Mouse (Mus musculus) forebrain, embryonic 12.5 days (tissue): ENCODE results near the gene Ikbip. TPM values are rescaled to one million over a fixed set of nuclear protein-coding genes. Genes with fewer than 3 reads are reported as not detected.
A peak's percentile ranks its signal among the peaks of the same experiment; 100 is the strongest.

Experiments
- ATAC-seq: fragments of 200-750 bp; cut with Nextera tagmentation; 2 replicates; pipeline ENCODE4 v1.8.0; 2017; ENCODE audit warnings: moderate TSS enrichment; ENCODE audit not compliant: low FRiP score
- H3K27ac ChIP-seq: fragments of 300-500 bp; sonication (generic); 2 replicates; pipeline ENCODE4 v1.5.1; 2016; ENCODE audit warnings: mild to moderate bottlenecking
- H3K27me3 ChIP-seq: fragments of 300-500 bp; sonication (generic); 2 replicates; pipeline ENCODE4 v1.6.1; 2016; ENCODE audit warnings: mild to moderate bottlenecking
- H3K36me3 ChIP-seq: fragments of 300-500 bp; sonication (generic); replicated peaks from 2 replicates; pipeline ENCODE4 v1.6.1; 2016; ENCODE audit warnings: mild to moderate bottlenecking
- H3K4me1 ChIP-seq: fragments of 300-500 bp; sonication (generic); 2 replicates; pipeline ENCODE4 v1.6.1; 2016
- H3K4me2 ChIP-seq: fragments of 300-500 bp; sonication (generic); 2 replicates; pipeline ENCODE4 v1.6.1; 2016; ENCODE audit warnings: mild to moderate bottlenecking, moderate library complexity
- H3K4me3 ChIP-seq: fragments of 300-500 bp; sonication (generic); replicated peaks from 2 replicates; pipeline ENCODE4 v1.5.1; 2016; ENCODE audit warnings: mild to moderate bottlenecking
- H3K9ac ChIP-seq: fragments of 300-500 bp; sonication (generic); 2 replicates; pipeline ENCODE4 v1.6.1; 2016; ENCODE audit warnings: mild to moderate bottlenecking
- H3K9me3 ChIP-seq: fragments of 300-500 bp; sonication (generic); 2 replicates; pipeline ENCODE4 v1.6.1; 2016
- WGBS: fragments of 180-500 bp; shearing (Covaris S2); methylation state at CpG from one replicate; pipeline ENCODE4 v1.1.7; 2016; 5-methylcytosine and 5-hydroxymethylcytosine counted together
- polyA plus RNA-seq: library from polyadenylated mRNA; unstranded; fragments of >200 nt; fragmentation: Nextera tagmentation; extraction: Ambion mirVana; gene quantifications from 2 replicates; pipeline ENCODE4 v1.2.1, GENCODE M21; 2016

Gene Ikbip
- polyA plus RNA-seq, 1 experiment from 2014 or later: 19.4 TPM

DNA sequence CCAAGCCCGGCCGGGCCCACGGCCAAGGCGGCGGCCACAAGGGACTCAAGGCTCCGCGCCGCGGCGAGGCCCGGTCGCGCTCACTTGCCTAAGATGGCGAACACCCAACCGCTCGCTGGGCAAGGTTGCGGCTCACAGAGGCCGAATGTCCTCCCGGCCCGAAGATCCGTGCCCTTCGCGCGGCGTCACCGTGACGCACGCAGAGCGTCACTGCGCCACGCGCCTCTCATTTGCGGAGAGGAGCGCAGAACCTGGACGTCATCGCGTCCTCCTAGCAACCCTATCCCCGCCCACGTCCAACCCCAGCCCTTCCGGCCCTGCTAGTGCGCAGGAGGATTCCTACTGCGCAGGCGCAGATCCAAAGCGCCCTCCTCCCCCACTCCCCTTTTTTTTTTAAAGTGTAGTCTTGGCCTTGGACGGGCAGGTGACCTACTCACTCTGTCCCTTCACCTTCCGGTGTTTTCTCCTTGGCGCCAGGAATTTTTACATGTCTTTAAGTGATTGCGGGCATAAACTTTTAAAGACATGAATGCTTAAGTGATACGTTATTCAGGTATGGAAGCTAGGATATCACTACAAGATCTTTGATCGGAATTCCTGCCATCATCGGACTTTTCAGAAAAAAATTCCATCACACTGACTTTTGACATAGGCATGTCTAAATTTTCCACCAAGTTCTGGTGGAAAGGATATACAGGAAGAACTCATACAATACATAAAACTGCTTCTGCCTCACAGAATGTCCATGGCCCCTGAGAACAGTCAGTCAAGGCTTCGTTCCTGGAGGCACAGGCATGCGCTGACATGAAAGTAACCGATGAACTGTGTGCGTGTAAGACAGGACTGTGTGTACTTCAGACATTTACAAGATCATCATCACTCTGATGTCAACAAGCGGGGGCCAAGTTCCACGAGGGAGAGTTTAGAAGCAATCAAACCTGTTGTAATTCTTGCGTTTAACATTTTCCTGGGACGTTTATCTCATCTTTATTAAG lies 41.4 kb downstream of the Ikbip start, which contains the start of gene Slc25a3:
Slc25a3 (minus strand) TSS at position 232 of the 995 bp plus-strand sequence.
- H3K4me2 ChIP-seq: peak within 1 kb of the TSS; percentile 95
- peaks cover 18% of the 10 kb centered on the region for H3K4me1 ChIP-seq
- H3K36me3 ChIP-seq: peaks cover 26% of the 10 kb centered on the region
- peak; percentile 100 for ATAC-seq
- no peaks in the 10 kb centered on the region for H3K9me3 ChIP-seq
- H3K4me3 ChIP-seq: peak within 1 kb of the TSS; percentile 99
- WGBS: 14% methylated on average over 59 of the region's 59 CpGs
- H3K9ac ChIP-seq: peak within 1 kb of the TSS; percentile 97
- peak within 1 kb of the TSS; percentile 89 for H3K27ac ChIP-seq
- no peaks in the 10 kb centered on the region for H3K27me3 ChIP-seq

DNA sequence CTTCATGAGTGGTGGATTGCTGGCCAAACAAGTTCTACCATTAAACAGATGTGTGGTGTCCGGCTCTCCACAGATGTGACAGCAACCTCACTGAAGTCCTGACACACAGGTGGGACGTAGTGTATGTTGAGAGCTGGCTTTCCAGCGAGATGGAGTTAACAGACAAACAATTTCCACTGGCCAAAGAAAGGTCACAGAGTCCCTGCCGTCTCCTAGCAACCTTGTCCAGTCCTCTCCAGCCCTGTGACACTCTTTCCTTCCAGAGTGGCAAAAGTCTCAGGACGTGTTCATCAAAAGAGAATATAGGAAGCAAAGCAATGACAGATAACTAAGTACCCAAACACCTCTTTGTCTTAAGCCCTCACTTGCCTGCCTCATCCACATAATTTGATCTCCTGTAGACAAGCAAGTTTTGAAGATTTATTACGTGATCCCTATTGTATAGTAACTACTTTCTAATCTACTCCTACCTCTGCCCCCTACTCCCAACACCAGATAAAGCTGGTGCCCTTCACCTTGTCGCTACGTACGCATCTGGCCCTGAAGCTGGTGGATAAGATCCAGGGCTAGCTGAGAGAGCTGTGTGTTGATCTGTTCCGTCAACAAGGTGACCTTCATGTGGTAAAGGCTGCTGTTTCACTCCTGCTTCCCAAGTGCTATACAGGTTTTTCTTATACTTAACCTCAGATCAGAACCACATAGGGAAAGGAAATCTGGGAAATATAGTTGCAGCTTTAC lies 44.0 kb downstream of the Ikbip start:
- Histone ChIP-seq H3K27ac (no peak overlapping the region), H3K9ac (no peak overlapping the region), H3K9me3 (no peaks in the 10 kb centered on the region), H3K36me3 (peaks cover 3% of the 10 kb centered on the region), H3K27me3 (no peaks in the 10 kb centered on the region), H3K4me3 (no peak overlapping the region), H3K4me1 (peaks cover 14% of the 10 kb centered on the region), H3K4me2 (no peak overlapping the region)
- ATAC-seq: no peak
- 80% methylated on average over 10 of the region's 10 CpGs for WGBS

DNA sequence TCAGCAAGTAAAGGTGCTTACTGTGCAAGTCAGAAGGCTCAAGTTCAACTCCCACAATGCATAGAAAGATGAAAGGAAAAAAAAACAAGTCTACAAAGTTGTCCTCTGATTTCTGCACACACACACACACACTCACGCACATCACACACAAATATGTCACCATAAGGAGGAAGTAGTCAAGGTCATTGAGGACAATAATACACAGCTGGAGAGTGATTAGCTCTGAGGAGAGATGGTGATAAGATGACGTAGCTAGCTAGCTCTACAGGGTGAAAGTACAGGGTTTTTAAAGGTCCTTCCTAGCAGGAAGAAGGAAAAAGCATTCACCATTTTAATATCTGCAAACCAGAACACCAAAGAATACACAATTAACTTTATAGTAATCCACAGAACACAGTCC lies 44.7 kb downstream of the Ikbip start:
- no peak for ATAC-seq
- H3K9ac ChIP-seq: no peak overlapping the region
- H3K4me3 ChIP-seq: no peak overlapping the region
- no peaks in the 10 kb centered on the region for H3K36me3 ChIP-seq
- no peaks in the 10 kb centered on the region for H3K9me3 ChIP-seq
- H3K27ac ChIP-seq: no peak overlapping the region
- 80% methylated on average over 2 of the region's 2 CpGs for WGBS
- no peak overlapping the region for H3K4me2 ChIP-seq
- H3K27me3 ChIP-seq: no peaks in the 10 kb centered on the region
- peaks cover 8% of the 10 kb centered on the region for H3K4me1 ChIP-seq

DNA sequence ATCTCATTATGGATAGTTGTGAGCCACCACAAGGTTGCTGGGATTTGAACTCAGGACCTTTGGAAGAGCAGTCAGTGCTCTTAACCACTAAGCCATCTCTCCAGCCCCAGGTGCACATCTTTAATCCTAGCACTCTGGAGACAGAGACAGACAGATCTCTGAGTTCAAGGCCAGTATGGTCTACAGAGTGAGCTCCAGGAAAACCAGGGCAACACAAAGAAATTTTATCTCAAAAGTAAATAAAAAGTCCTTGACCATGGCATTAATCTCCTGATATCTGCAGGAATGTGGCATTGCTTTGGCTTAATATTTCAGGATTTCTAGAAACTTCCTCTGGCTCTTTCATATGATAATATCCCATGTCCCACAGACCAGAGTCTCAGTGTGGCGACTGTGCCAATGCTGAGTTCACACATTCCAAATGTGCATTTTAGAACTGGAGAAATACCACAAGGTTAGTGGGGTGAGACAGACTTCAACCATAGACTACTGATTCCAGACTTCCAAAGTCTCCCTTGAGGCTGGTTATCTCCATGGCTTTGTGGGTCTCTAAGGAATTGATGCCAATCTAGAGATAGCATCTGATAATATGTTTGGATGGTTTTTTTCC lies 45.9 kb downstream of the Ikbip start:
- Histone ChIP-seq H3K4me3 (no peak overlapping the region), H3K4me2 (no peak overlapping the region), H3K9ac (no peak overlapping the region), H3K36me3 (no peaks in the 10 kb centered on the region), H3K27me3 (no peaks in the 10 kb centered on the region), H3K9me3 (no peaks in the 10 kb centered on the region), H3K27ac (no peak overlapping the region), H3K4me1 (no peaks in the 10 kb centered on the region)
- no peak for ATAC-seq
- WGBS: 72% methylated on average over 1 of the region's 1 CpGs

DNA sequence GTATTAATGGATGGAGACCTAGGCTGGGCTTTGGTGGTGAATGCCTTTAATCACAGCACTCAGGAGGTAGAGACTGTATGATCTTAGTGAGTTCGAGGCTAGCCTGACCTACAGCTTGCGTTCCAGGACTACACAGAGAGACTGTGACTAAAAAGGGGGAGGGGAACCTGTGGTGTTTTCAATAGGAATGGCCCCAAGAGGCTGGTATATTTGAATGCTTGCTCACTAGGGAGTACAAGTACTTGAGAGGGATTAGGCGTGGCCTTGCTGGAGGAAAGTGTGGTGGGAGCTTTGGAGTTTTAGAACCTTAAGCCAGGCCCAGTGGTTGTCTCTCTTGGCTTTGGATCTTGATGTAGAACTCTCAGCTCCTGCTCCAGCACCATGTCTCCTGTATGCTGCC lies 48.1 kb downstream of the Ikbip start:
- ATAC-seq: no peak
- Histone ChIP-seq H3K9ac (no peak overlapping the region), H3K4me2 (no peak overlapping the region), H3K27ac (no peak overlapping the region), H3K9me3 (no peaks in the 10 kb centered on the region), H3K4me1 (no peaks in the 10 kb centered on the region), H3K36me3 (no peaks in the 10 kb centered on the region), H3K4me3 (no peak overlapping the region), H3K27me3 (no peaks in the 10 kb centered on the region)
- 79% methylated on average over 3 of the region's 3 CpGs for WGBS

DNA sequence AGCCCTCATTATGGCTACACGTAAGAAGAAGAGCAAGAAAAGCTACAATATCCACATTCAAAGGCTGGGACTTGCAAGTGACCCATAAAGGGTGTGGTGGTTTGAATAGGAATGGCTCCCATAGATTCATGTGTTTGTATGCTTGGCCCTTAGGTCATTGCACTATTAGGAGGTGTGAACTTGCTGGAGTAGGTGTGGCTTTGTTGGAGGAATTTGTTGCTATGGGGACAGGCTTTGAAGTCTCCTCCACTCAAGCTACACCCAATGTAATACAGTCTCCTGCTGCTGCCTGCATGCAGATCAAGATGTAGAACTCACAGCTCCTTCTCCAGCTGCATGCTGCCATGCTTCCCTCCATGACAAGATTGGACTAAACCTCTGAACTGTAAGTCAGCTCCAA lies 48.8 kb downstream of the Ikbip start:
- H3K4me3 ChIP-seq: no peak overlapping the region
- H3K9me3 ChIP-seq: no peaks in the 10 kb centered on the region
- H3K4me2 ChIP-seq: no peak overlapping the region
- H3K36me3 ChIP-seq: no peaks in the 10 kb centered on the region
- no peak for ATAC-seq
- H3K9ac ChIP-seq: no peak overlapping the region
- H3K27me3 ChIP-seq: no peaks in the 10 kb centered on the region
- H3K27ac ChIP-seq: no peak overlapping the region
- 75% methylated on average over 1 of the region's 1 CpGs for WGBS
- H3K4me1 ChIP-seq: no peaks in the 10 kb centered on the region

DNA sequence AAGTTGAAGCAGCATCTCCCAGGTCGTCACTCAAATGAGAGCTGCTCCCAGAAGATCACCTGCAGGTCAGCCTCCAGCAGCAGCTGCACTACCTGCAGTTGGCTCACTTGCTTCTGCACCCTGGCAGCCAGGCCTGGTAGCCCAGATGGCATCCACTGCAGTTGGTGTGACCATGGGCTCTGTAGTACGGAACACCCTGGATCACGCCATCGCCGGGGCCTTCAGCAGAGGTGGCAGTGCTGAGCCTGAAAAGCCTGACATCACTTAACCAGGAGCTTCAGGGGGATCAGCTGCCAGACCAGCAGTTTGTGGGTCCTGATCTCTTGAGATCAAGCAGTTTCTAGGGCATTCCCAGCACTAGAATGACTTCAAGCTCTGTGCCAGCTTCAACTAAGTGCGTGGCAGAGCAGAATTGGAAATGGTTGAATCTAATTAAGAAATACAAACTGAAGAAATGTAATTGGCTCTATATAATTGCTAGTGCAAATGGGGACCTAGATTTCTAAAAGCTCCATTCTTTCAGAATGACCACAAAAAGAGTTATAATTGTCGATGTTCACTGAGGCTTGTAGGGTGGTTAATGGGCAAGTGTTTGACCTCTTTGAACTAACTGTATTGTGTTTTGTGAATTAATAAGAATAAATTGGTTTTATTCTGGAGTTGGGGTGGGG lies 52.7 kb downstream of the Ikbip start:
- no peak overlapping the region for H3K9ac ChIP-seq
- H3K4me1 ChIP-seq: peaks cover 4% of the 10 kb centered on the region; the same call in 1 of the 2 replicates
- no peak overlapping the region for H3K4me3 ChIP-seq
- H3K4me2 ChIP-seq: no peak overlapping the region
- H3K27ac ChIP-seq: peak overlapping the region; percentile 33; the same call in 1 of the 2 replicates
- no peaks in the 10 kb centered on the region for H3K36me3 ChIP-seq
- H3K9me3 ChIP-seq: no peaks in the 10 kb centered on the region
- peak; percentile 60; the same call in 1 of the 2 replicates for ATAC-seq
- 63% methylated on average over 7 of the region's 7 CpGs for WGBS
- H3K27me3 ChIP-seq: no peaks in the 10 kb centered on the region

DNA sequence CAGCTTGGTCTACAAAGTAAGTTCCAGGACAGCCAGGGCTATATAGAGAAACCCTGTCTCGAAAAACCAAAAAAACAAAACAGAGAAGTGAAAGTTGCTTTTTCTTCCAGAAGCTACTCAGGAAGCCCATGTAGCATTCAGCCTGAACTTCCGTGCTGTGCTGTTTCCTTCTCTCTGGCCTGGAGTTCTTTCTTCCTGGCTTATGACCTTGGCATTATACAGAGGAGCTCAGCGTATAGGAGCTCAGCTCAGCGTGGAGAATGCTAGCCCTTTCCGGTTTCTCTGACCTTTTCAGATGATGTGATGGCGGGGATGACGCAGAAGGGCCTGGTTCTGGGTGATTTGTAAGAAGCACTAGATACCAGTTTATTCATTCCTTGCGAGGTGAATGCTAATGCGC lies 54.7 kb downstream of the Ikbip start:
- Histone ChIP-seq H3K4me2 (no peak overlapping the region), H3K4me1 (peaks cover 4% of the 10 kb centered on the region; the same call in 1 of the 2 replicates), H3K4me3 (no peak overlapping the region), H3K36me3 (no peaks in the 10 kb centered on the region), H3K9ac (no peak overlapping the region), H3K9me3 (no peaks in the 10 kb centered on the region), H3K27me3 (no peaks in the 10 kb centered on the region), H3K27ac (no peak overlapping the region)
- no peak for ATAC-seq
- 75% methylated on average over 9 of the region's 9 CpGs for WGBS

DNA sequence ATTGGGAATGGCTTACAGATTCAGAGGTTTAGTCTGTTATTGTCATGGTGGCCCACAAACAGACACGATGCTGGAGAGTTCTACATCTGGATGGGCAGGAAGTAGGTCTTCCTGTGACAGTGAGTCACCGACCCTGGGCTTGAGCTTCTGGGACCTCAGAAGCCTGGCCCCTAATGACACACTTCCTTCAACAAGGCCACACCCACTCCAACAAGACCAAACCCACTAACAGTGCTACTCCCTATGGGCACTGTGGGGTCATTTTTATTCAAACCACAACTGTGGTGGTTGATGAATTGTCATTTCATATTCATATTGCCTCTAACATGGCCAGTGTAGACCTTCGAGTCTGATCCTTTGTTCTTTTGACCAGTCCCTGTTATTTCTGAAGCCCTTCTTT lies 55.6 kb downstream of the Ikbip start:
- no peak for ATAC-seq
- Histone ChIP-seq H3K27ac (no peak overlapping the region), H3K4me2 (no peak overlapping the region), H3K9me3 (no peaks in the 10 kb centered on the region), H3K4me1 (peaks cover 4% of the 10 kb centered on the region; the same call in 1 of the 2 replicates), H3K9ac (no peak overlapping the region), H3K4me3 (no peak overlapping the region), H3K27me3 (no peaks in the 10 kb centered on the region), H3K36me3 (no peaks in the 10 kb centered on the region)
- WGBS: 92% methylated on average over 3 of the region's 3 CpGs

DNA sequence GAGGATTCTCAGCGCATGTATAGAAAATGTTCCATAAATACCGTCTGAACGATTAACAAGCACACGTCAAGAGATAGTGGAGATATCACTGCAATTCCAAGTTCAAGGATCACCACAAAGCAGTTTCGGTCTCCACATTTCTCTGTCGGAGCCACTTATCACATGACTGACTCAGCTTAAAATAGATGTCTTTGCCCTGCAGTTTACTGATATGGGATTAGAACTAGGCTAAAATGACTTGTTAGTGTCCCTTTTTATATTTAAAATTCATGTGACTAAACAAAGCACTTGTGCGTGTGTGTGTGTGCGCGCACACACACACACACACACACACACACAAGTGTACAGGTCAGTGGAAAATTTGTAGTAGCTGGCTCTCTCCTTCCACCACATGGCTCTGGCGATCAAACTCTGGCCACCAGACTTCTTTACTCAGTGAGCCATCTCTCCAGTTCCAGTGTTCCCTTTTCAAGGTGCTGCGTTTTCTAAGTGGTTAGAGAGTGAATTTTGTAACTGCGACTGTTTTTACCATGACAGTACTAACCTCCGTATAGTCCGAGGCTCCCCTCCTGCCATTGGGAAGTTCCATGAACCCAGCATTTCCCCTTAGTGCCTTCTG lies 56.5 kb downstream of the Ikbip start:
- ATAC-seq: no peak
- Histone ChIP-seq H3K4me3 (no peak overlapping the region), H3K27ac (no peak overlapping the region), H3K36me3 (no peaks in the 10 kb centered on the region), H3K27me3 (no peaks in the 10 kb centered on the region), H3K4me2 (no peak overlapping the region), H3K4me1 (peaks cover 4% of the 10 kb centered on the region; the same call in 1 of the 2 replicates), H3K9me3 (no peaks in the 10 kb centered on the region), H3K9ac (no peak overlapping the region)
- WGBS: 94% methylated on average over 14 of the region's 14 CpGs

DNA sequence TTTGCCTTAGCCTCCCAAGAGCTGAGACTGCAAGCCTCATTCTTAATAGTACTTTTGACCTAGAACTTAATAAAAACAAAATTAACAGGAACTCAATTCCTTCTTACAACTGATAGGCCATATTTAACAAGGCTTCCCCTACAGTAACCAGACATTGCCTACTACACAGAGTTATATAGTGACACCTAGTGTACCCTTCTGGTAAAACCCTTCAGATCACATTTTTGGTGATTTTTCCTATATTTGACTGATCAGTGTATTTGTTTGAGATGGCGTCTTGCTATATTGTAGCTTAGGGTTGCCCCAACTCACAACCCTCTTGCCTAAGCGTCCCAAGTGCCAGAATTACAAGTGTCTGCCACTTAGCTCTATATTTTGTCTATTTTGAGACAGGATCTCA lies 58.8 kb downstream of the Ikbip start:
- H3K4me3 ChIP-seq: no peak overlapping the region
- H3K27ac ChIP-seq: no peak overlapping the region
- no peak overlapping the region for H3K9ac ChIP-seq
- ATAC-seq: no peak
- 50% methylated on average over 2 of the region's 2 CpGs for WGBS
- H3K27me3 ChIP-seq: no peaks in the 10 kb centered on the region
- no peak overlapping the region for H3K4me2 ChIP-seq
- peaks cover 14% of the 10 kb centered on the region for H3K36me3 ChIP-seq
- peaks cover 4% of the 10 kb centered on the region; the same call in 1 of the 2 replicates for H3K4me1 ChIP-seq
- no peaks in the 10 kb centered on the region for H3K9me3 ChIP-seq
